Mouse (Mus musculus) midbrain, embryonic 12.5 days (tissue): ENCODE data around the gene Anapc16. TPM values are rescaled to one million over a fixed set of nuclear protein-coding genes. Genes with fewer than 3 reads are reported as not detected.

Source experiments
- ATAC-seq: fragments of 200-750 bp; cut with Nextera tagmentation; 2 replicates; pipeline ENCODE4 v1.8.0; 2017; ENCODE audit warnings: low read depth, moderate TSS enrichment, moderate library complexity; ENCODE audit not compliant: low FRiP score
- H3K27ac ChIP-seq: fragments of 300-500 bp; sonication (generic); replicated peaks from 2 replicates; pipeline ENCODE4 v1.5.1; 2016; ENCODE audit warnings: mild to moderate bottlenecking
- H3K27me3 ChIP-seq: fragments of 300-500 bp; sonication (generic); 2 replicates; pipeline ENCODE4 v1.6.1; 2016; ENCODE audit warnings: mild to moderate bottlenecking
- H3K36me3 ChIP-seq: fragments of 300-500 bp; sonication (generic); 2 replicates; pipeline ENCODE4 v1.6.1; 2016
- H3K4me1 ChIP-seq: fragments of 300-500 bp; sonication (generic); 2 replicates; pipeline ENCODE4 v1.6.1; 2016
- H3K4me2 ChIP-seq: fragments of 300-500 bp; sonication (generic); replicated peaks from 2 replicates; pipeline ENCODE4 v1.6.1; 2016; ENCODE audit warnings: mild to moderate bottlenecking, moderate library complexity
- H3K4me3 ChIP-seq: fragments of 300-500 bp; sonication (generic); 2 replicates; pipeline ENCODE4 v1.5.1; 2016; ENCODE audit warnings: mild to moderate bottlenecking
- H3K9ac ChIP-seq: fragments of 300-500 bp; sonication (generic); replicated peaks from 2 replicates; pipeline ENCODE4 v1.6.1; 2016; ENCODE audit warnings: mild to moderate bottlenecking, moderate library complexity
- H3K9me3 ChIP-seq: fragments of 300-500 bp; sonication (generic); 2 replicates; pipeline ENCODE4 v1.6.1; 2016; ENCODE audit warnings: mild to moderate bottlenecking
- WGBS: fragments of 180-500 bp; shearing (Covaris S2); methylation state at CpG from one replicate; pipeline ENCODE4 v1.1.7; 2016; 5-methylcytosine and 5-hydroxymethylcytosine counted together
- polyA plus RNA-seq: library from polyadenylated mRNA; unstranded; fragments of >200 nt; fragmentation: Nextera tagmentation; extraction: Ambion mirVana; gene quantifications from 2 replicates; pipeline ENCODE4 v1.2.1, GENCODE M21; 2016

Anapc16 gene
- polyA plus RNA-seq, 1 experiment from 2014 or later = 115 TPM

GRCm38 (mm10) chr10:59969821-59970449 is 33.0 kb downstream of the Anapc16 start:
- peak; percentile 45; the same call in 1 of the 2 replicates for ATAC-seq
- Histone ChIP-seq H3K36me3 (no peaks in the 10 kb centered on the region), H3K4me1 (peaks cover 43% of the 10 kb centered on the region), H3K27me3 (no peaks in the 10 kb centered on the region; the same call in none of the 2 replicates), H3K4me2 (peak overlapping the region; percentile 75), H3K27ac (peak overlapping the region; percentile 89), H3K4me3 (peak overlapping the region; percentile 53), H3K9ac (peak overlapping the region; percentile 81), H3K9me3 (no peaks in the 10 kb centered on the region)
- 1% methylated on average over 25 of the region's 25 CpGs for WGBS

- H3K27ac ChIP-seq = no peak overlapping the region
- 92% methylated on average over 6 of the region's 6 CpGs for WGBS
- H3K9me3 ChIP-seq = no peaks in the 10 kb centered on the region
- H3K4me2 ChIP-seq = no peak overlapping the region
- ATAC-seq = no peak
- no peak overlapping the region for H3K9ac ChIP-seq
- no peaks in the 10 kb centered on the region for H3K36me3 ChIP-seq
- no peaks in the 10 kb centered on the region; the same call in none of the 2 replicates for H3K27me3 ChIP-seq
- H3K4me1 ChIP-seq = peaks cover 37% of the 10 kb centered on the region
- H3K4me3 ChIP-seq = no peak overlapping the region
Measured at GRCm38 (mm10) chr10:59967309-59967942, 35.5 kb downstream of the Anapc16 start.

- H3K4me3 ChIP-seq = no peak overlapping the region
- H3K27ac ChIP-seq = no peak overlapping the region
- H3K4me2 ChIP-seq = no peak overlapping the region
- H3K4me1 ChIP-seq = peaks cover 37% of the 10 kb centered on the region
- H3K9ac ChIP-seq = no peak overlapping the region
- no peak for ATAC-seq
- no peaks in the 10 kb centered on the region for H3K9me3 ChIP-seq
- H3K36me3 ChIP-seq = no peaks in the 10 kb centered on the region
- 90% methylated on average over 6 of the region's 6 CpGs for WGBS
- no peaks in the 10 kb centered on the region; the same call in none of the 2 replicates for H3K27me3 ChIP-seq
Measured at GRCm38 (mm10) chr10:59966743-59967142, 36.2 kb downstream of the Anapc16 start.

- H3K9ac ChIP-seq = no peak overlapping the region
- no peaks in the 10 kb centered on the region for H3K9me3 ChIP-seq
- H3K4me2 ChIP-seq = no peak overlapping the region
Measured at GRCm38 (mm10) chr10:59965788-59966187, 37.1 kb downstream of the Anapc16 start.

GRCm38 (mm10) chr10:59965362-59965695 is 37.6 kb downstream of the Anapc16 start:
- ATAC-seq = no peak
- H3K4me1 ChIP-seq = peaks cover 30% of the 10 kb centered on the region
- peak overlapping the region; percentile 50 for H3K27ac ChIP-seq
- H3K36me3 ChIP-seq = no peaks in the 10 kb centered on the region
- WGBS = 31% methylated on average over 9 of the region's 9 CpGs
- no peak overlapping the region for H3K9ac ChIP-seq
- no peak overlapping the region for H3K4me3 ChIP-seq
- H3K4me2 ChIP-seq = peak overlapping the region; percentile 49
- no peaks in the 10 kb centered on the region for H3K9me3 ChIP-seq
- no peaks in the 10 kb centered on the region for H3K27me3 ChIP-seq

More at GRCm38 (mm10) chr10:59965788-59966187, 37.1 kb downstream of the Anapc16 start:
- Histone ChIP-seq H3K27me3 (no peaks in the 10 kb centered on the region; the same call in 1 of the 2 replicates), H3K36me3 (no peaks in the 10 kb centered on the region), H3K4me3 (no peak overlapping the region), H3K27ac (peak overlapping the region; percentile 50), H3K4me1 (peaks cover 35% of the 10 kb centered on the region)
- 75% methylated on average over 8 of the region's 8 CpGs for WGBS
- no peak for ATAC-seq

- Histone ChIP-seq H3K9ac (peak overlapping the region; percentile 43; the same call in 1 of the 2 replicates), H3K4me3 (peak overlapping the region; percentile 25)
- WGBS = 4% methylated on average over 16 of the region's 23 CpGs
Measured at GRCm38 (mm10) chr10:59964504-59965361, 38.2 kb downstream of the Anapc16 start.

GRCm38 (mm10) chr10:59963609-59964008 is 39.3 kb downstream of the Anapc16 start:
- H3K4me2 ChIP-seq = no peak overlapping the region
- no peaks in the 10 kb centered on the region for H3K9me3 ChIP-seq
- H3K4me1 ChIP-seq = peaks cover 30% of the 10 kb centered on the region
- WGBS = 38% methylated on average over 2 of the region's 2 CpGs
- no peaks in the 10 kb centered on the region for H3K27me3 ChIP-seq
- no peak overlapping the region for H3K4me3 ChIP-seq
- H3K9ac ChIP-seq = no peak overlapping the region
- peak overlapping the region; percentile 50 for H3K27ac ChIP-seq
- ATAC-seq = no peak
- H3K36me3 ChIP-seq = no peaks in the 10 kb centered on the region

More at GRCm38 (mm10) chr10:59964504-59965361, 38.2 kb downstream of the Anapc16 start:
- H3K9me3 ChIP-seq = no peaks in the 10 kb centered on the region
- peaks cover 24% of the 10 kb centered on the region for H3K4me1 ChIP-seq
- peak overlapping the region; percentile 49 for H3K4me2 ChIP-seq
- H3K27me3 ChIP-seq = no peaks in the 10 kb centered on the region
- ATAC-seq = peak; percentile 82
- H3K27ac ChIP-seq = peak overlapping the region; percentile 50
- no peaks in the 10 kb centered on the region for H3K36me3 ChIP-seq

GRCm38 (mm10) chr10:59959517-59959916 is 43.4 kb downstream of the Anapc16 start:
- H3K4me1 ChIP-seq = peaks cover 33% of the 10 kb centered on the region
- no peak for ATAC-seq
- no peak overlapping the region for H3K4me2 ChIP-seq
- H3K4me3 ChIP-seq = no peak overlapping the region
- no peaks in the 10 kb centered on the region for H3K9me3 ChIP-seq
- no peak overlapping the region for H3K9ac ChIP-seq
- H3K36me3 ChIP-seq = no peaks in the 10 kb centered on the region
- no peak overlapping the region for H3K27ac ChIP-seq
- no peaks in the 10 kb centered on the region for H3K27me3 ChIP-seq
- WGBS = 80% methylated on average over 11 of the region's 12 CpGs

GRCm38 (mm10) chr10:59958458-59958857 is 44.5 kb downstream of the Anapc16 start:
- WGBS = 18% methylated on average over 5 of the region's 5 CpGs
- H3K4me2 ChIP-seq = peak overlapping the region; percentile 51
- H3K9ac ChIP-seq = peak overlapping the region; percentile 12; the same call in 1 of the 2 replicates
- H3K27me3 ChIP-seq = no peaks in the 10 kb centered on the region
- H3K36me3 ChIP-seq = no peaks in the 10 kb centered on the region
- H3K9me3 ChIP-seq = no peaks in the 10 kb centered on the region
- peak overlapping the region; percentile 83 for H3K27ac ChIP-seq
- H3K4me1 ChIP-seq = peaks cover 29% of the 10 kb centered on the region
- ATAC-seq = peak; percentile 68
- H3K4me3 ChIP-seq = no peak overlapping the region

- Histone ChIP-seq H3K4me2 (peak overlapping the region; percentile 51), H3K4me1 (peaks cover 36% of the 10 kb centered on the region)
- 9% methylated on average over 25 of the region's 25 CpGs for WGBS
Measured at GRCm38 (mm10) chr10:59957171-59958149, 45.5 kb downstream of the Anapc16 start.

GRCm38 (mm10) chr10:59956681-59957080 is 46.3 kb downstream of the Anapc16 start:
- Histone ChIP-seq H3K36me3 (no peaks in the 10 kb centered on the region), H3K4me3 (no peak overlapping the region), H3K9me3 (no peaks in the 10 kb centered on the region), H3K4me2 (no peak overlapping the region), H3K4me1 (peaks cover 39% of the 10 kb centered on the region), H3K9ac (no peak overlapping the region), H3K27ac (peak overlapping the region; percentile 83), H3K27me3 (no peaks in the 10 kb centered on the region)
- WGBS = 63% methylated on average over 5 of the region's 5 CpGs
- ATAC-seq = no peak

More at GRCm38 (mm10) chr10:59957171-59958149, 45.5 kb downstream of the Anapc16 start:
- H3K9ac ChIP-seq = peak overlapping the region; percentile 12; the same call in 1 of the 2 replicates
- peak; percentile 16; the same call in 1 of the 2 replicates for ATAC-seq
- H3K27ac ChIP-seq = peak overlapping the region; percentile 83
- H3K36me3 ChIP-seq = no peaks in the 10 kb centered on the region
- H3K27me3 ChIP-seq = no peaks in the 10 kb centered on the region
- H3K9me3 ChIP-seq = no peaks in the 10 kb centered on the region
- H3K4me3 ChIP-seq = peak overlapping the region; percentile 29
